Mouse (Mus musculus) embryonic facial prominence, embryonic 10.5 days (tissue): ENCODE data around the gene Rad17. TPM values are rescaled to one million over a fixed set of nuclear protein-coding genes. Genes with fewer than 3 reads are reported as not detected.

Experiments
- DNase-seq: peaks from one replicate; pipeline ENCODE4 v3.0.0-alpha.2; 2017; ENCODE audit warnings: low spot score
- H3K27ac ChIP-seq: fragments of 300-500 bp; sonication (generic); replicated peaks from 2 replicates; pipeline ENCODE4 v1.5.1; 2016; ENCODE audit warnings: mild to moderate bottlenecking
- H3K27me3 ChIP-seq: fragments of 300-500 bp; sonication (generic); replicated peaks from 2 replicates; pipeline ENCODE4 v1.6.1; 2016; ENCODE audit warnings: low read depth, mild to moderate bottlenecking; ENCODE audit not compliant: poor library complexity, severe bottlenecking
- H3K36me3 ChIP-seq: fragments of 300-500 bp; sonication (generic); replicated peaks from 2 replicates; pipeline ENCODE4 v1.6.1; 2016; ENCODE audit warnings: mild to moderate bottlenecking, moderate library complexity
- H3K4me1 ChIP-seq: fragments of 300-500 bp; sonication (generic); 2 replicates; pipeline ENCODE4 v1.6.1; 2016
- H3K4me3 ChIP-seq: fragments of 300-500 bp; sonication (generic); 2 replicates; pipeline ENCODE4 v1.5.1; 2016; ENCODE audit warnings: mild to moderate bottlenecking, moderate library complexity
- H3K9me3 ChIP-seq: fragments of 300-500 bp; sonication (generic); 2 replicates; pipeline ENCODE4 v1.6.1; 2016; ENCODE audit warnings: mild to moderate bottlenecking
- WGBS: fragments of 180-500 bp; shearing (Covaris S2); methylation state at CpG from one replicate; pipeline ENCODE4 v1.1.7; 2016; 5-methylcytosine and 5-hydroxymethylcytosine counted together
- polyA plus RNA-seq: library from polyadenylated mRNA; unstranded; fragments of >200 nt; fragmentation: Nextera tagmentation; extraction: Ambion mirVana; gene quantifications from 2 replicates; pipeline ENCODE4 v1.2.1, GENCODE M21; 2016

The Rad17 gene
- polyA plus RNA-seq, 1 experiment from 2014 or later: 23.4 TPM

DNA sequence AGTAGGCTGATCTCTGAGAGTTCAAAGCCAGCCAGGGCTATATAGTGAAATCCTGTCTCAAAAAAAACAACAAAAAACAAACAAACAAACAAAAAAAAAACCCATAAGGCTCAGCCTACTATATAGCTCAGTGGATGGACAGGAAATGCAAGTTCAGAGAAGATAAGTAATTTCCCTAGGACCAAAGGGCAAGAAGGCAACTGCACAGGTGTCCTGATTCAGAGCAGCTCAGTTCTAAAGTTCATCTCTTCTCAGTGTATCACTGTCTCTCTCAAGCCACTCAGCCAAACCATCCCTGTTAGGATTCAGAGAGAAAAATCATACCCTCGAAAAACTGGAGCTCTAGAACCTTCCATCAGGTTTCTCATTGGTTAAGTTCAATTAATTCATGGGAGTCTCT lies 45.0 kb downstream of the Rad17 start:
- no peaks in the 10 kb centered on the region for H3K36me3 ChIP-seq
- no peaks in the 10 kb centered on the region for H3K27me3 ChIP-seq
- 77% methylated on average over 1 of the region's 1 CpGs for WGBS
- no peak for DNase-seq
- no peak overlapping the region for H3K27ac ChIP-seq
- H3K4me3 ChIP-seq: no peak overlapping the region
- H3K4me1 ChIP-seq: 0 out of 2 replicates have a peak, but pooled peaks cover 3% of the 10 kb centered on the region
- H3K9me3 ChIP-seq: no peaks in the 10 kb centered on the region

DNA sequence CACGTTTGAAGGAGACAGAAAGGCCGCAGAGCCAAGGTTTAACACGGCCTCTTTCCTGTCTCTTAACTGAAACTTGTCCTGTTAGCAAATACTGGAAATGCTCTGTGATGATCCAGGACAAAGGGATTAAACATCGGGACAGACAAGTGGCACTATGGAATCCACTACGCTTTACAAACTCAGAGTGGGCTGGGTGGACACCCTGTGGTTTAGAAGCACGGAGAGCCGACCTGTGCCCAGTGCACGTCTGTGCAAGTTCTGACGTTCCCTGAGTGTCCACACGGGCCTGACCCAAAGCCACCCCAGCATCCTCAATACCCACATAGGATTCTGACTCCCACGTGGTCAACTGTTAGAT lies 47.1 kb downstream of the Rad17 start:
- 90% methylated on average over 11 of the region's 11 CpGs for WGBS
- Histone ChIP-seq H3K9me3 (no peaks in the 10 kb centered on the region), H3K27me3 (no peaks in the 10 kb centered on the region), H3K36me3 (no peaks in the 10 kb centered on the region), H3K27ac (no peak overlapping the region), H3K4me1 (0 out of 2 replicates have a peak, but pooled peaks cover 3% of the 10 kb centered on the region), H3K4me3 (no peak overlapping the region)
- no peak for DNase-seq

DNA sequence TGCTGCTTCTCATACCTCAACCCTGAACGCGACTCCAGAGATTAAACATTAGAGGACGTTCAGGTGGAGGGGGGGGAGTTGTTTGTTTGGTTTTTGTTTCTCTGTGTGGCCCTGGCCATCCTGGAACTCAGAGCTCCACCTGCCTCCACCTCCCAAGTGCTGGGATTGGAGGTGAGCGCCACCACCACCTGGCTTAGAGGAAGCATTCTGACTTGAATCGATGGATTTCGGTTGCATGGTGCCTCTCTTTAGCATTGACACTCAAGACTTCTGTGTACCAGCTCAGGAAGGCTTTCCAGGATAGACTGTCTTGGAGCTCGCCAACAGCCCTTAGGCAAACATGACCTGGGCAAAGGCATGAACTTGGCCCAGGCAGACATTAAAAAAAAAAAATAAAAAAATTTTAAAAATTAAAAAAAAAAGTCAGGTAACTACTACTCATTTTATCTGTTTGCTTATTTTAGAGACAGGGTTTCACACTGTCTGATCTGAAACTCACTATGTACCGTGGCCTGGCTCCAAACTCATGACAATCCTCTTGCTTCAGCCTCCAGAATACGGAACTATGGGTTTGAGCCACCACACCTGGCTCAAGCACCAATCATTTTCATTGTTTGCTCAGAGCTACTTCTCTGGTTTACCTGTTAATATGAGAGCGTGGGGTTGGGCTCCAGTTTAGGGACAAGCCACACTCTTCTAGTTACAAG lies 47.7 kb downstream of the Rad17 start:
- H3K36me3 ChIP-seq: no peaks in the 10 kb centered on the region
- 87% methylated on average over 10 of the region's 10 CpGs for WGBS
- no peaks in the 10 kb centered on the region for H3K9me3 ChIP-seq
- 0 out of 2 replicates have a peak, but pooled peaks cover 3% of the 10 kb centered on the region for H3K4me1 ChIP-seq
- DNase-seq: no peak
- H3K4me3 ChIP-seq: no peak overlapping the region
- no peaks in the 10 kb centered on the region for H3K27me3 ChIP-seq
- no peak overlapping the region for H3K27ac ChIP-seq

DNA sequence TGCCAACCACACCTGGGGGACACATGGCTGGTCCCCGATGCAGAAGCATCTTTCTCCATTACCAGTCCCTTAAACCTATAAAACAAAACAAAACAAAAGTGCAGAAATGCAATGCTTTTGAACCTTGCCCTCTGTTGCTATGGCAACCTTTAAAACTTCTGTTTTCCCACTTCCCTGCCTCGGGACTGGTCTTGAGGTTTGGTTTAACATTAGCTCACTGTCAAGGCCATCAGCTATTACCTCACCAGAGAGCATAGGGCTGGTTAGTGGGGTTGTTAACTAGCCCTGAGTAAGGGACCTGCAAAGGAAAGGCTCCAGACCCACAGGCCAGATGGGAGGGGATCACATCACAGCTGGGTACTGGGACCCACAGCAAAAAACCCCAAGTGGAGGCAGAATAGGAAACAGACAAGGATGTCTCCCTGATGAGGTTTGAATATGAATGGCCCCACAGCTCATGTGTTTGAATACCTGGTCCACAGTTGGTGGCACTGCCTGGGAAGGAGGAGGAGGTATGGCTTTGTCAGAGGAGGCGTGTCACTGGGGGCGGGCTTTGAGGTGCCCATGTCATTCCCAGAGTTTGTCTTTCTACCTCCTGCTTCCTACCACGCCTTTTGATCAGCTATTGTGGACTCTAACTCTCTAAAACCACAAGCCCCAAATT lies 48.5 kb downstream of the Rad17 start:
- no peak for DNase-seq
- Histone ChIP-seq H3K36me3 (no peaks in the 10 kb centered on the region), H3K4me3 (no peak overlapping the region), H3K27me3 (no peaks in the 10 kb centered on the region), H3K4me1 (0 out of 2 replicates have a peak, but pooled peaks cover 3% of the 10 kb centered on the region), H3K27ac (no peak overlapping the region), H3K9me3 (no peaks in the 10 kb centered on the region)
- WGBS: 73% methylated on average over 5 of the region's 5 CpGs

DNA sequence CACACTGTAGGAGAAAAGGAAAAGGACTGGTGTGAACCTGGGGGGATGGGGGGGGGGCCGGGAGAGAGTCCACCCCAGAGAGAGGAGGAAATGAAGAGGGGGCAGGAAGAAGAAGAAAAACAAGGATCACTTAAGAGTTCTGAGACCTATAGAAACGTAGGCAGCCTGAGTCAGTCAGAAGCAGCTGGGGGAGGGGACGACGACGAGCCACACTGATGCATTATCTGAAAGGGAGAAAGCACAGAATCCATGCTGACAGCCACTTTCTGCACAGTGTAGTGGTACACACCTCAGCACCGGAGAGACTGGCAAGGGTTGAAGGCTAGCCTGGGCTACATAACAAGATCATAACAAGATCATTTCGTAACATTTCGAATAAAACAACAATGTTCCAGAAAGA lies 49.8 kb downstream of the Rad17 start:
- H3K9me3 ChIP-seq: no peaks in the 10 kb centered on the region
- H3K4me3 ChIP-seq: no peak overlapping the region
- WGBS: 67% methylated on average over 8 of the region's 8 CpGs
- no peak overlapping the region for H3K27ac ChIP-seq
- no peak for DNase-seq
- H3K36me3 ChIP-seq: no peaks in the 10 kb centered on the region
- peaks cover 11% of the 10 kb centered on the region for H3K4me1 ChIP-seq
- no peaks in the 10 kb centered on the region for H3K27me3 ChIP-seq

DNA sequence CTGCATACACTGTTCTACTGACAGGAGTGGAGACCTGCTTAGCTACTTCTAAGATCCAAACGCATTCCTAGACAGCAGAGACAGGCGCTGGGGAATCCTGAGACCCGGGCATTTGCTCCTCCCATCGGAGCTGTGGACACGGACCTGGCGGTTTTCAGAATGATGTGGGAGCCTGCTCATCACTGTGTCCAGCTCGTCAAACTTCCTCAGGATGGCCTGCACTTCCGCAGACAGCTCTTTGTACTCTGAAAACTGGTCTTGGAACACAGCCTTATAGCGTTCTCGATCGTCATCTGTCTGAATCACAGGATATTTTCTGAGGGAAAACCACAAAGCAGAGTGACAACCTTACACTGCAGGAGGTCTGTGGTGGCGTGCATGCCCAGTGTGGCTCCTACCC lies 50.5 kb downstream of the Rad17 start:
- Histone ChIP-seq H3K9me3 (no peaks in the 10 kb centered on the region), H3K4me3 (no peak overlapping the region), H3K27me3 (no peaks in the 10 kb centered on the region), H3K36me3 (no peaks in the 10 kb centered on the region), H3K4me1 (peaks cover 11% of the 10 kb centered on the region), H3K27ac (no peak overlapping the region)
- 79% methylated on average over 12 of the region's 12 CpGs for WGBS
- DNase-seq: no peak

DNA sequence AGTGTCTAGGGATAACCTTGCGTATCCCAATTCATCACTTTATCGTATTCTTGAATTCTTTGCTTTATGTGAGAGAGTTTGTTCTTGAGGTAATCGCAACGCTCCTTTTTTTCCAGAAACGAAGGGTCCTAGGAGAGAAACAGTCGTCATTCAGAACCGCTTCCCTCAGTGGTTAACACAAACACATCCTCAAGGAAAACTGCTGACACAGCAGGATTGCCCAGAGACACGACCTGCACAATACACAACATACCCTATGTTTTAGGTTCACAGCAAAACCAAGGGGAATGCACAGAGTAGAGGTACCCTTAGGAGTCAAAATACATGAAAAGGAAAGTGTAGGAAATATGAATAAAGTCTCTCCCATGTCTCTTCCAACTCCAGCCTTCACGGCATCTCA lies 53.6 kb downstream of the Rad17 start:
- H3K9me3 ChIP-seq: no peaks in the 10 kb centered on the region
- WGBS: 81% methylated on average over 9 of the region's 9 CpGs
- H3K27ac ChIP-seq: no peak overlapping the region
- no peaks in the 10 kb centered on the region for H3K36me3 ChIP-seq
- no peak overlapping the region for H3K4me3 ChIP-seq
- no peak for DNase-seq
- H3K4me1 ChIP-seq: peaks cover 8% of the 10 kb centered on the region
- no peaks in the 10 kb centered on the region for H3K27me3 ChIP-seq

DNA sequence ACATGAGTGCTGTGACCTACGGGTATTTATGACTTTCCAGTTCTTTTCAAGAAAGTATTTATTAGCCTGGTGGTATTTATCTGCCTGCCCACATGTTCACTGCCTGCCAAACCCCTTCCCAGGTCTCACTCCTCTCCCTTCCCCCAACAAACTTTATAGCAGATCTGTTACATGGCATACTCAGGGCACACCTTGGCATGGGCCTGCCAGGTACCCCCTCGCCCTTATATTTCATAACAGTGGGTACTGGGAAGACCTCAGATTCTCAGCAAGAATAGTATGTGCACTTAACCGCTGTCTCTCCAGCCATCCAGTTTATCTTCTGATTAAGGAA lies 55.3 kb downstream of the Rad17 start:
- 87% methylated on average over 3 of the region's 3 CpGs for WGBS
- no peaks in the 10 kb centered on the region for H3K27me3 ChIP-seq
- peaks cover 8% of the 10 kb centered on the region for H3K4me1 ChIP-seq
- no peaks in the 10 kb centered on the region for H3K36me3 ChIP-seq
- DNase-seq: no peak
- no peaks in the 10 kb centered on the region for H3K9me3 ChIP-seq
- H3K27ac ChIP-seq: no peak overlapping the region
- H3K4me3 ChIP-seq: no peak overlapping the region

DNA sequence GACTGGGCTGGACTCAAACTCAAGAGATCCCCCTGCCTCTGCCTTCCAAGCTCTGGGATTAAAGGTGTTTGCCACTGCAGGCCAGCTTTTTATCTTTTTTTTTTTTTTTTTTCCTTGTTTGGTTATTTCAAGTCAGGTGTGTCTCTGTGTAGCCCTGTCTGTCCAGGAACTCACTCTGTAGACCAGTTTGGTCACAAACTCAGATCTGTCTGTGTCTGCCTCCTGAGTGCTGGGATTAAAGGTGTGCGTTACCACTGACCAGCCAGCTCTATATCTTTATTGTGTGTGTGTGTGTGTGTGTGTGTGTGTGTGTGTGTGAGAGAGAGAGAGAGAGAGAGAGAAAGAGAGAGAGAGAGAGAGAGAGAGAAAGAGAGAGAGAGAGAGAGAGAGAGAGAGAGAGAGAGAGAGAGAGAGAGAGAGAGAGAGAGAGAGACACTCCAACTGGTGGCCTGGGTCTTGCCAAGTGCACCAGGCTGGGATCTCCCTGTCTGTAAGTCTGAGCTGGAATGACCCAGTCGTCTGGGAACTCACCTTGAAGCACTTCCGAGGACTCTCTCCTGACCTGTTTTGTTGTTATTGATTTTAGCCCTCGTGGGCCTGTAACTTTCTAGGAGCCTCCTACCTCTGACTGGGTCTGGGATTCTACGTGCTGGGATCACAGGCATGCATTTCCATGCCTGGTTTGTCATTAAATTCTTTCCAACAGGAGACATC lies 55.9 kb downstream of the Rad17 start:
- no peaks in the 10 kb centered on the region for H3K36me3 ChIP-seq
- H3K9me3 ChIP-seq: no peaks in the 10 kb centered on the region
- no peak overlapping the region for H3K4me3 ChIP-seq
- DNase-seq: no peak
- H3K4me1 ChIP-seq: peaks cover 8% of the 10 kb centered on the region
- WGBS: 72% methylated on average over 5 of the region's 5 CpGs
- H3K27me3 ChIP-seq: no peaks in the 10 kb centered on the region
- H3K27ac ChIP-seq: no peak overlapping the region

DNA sequence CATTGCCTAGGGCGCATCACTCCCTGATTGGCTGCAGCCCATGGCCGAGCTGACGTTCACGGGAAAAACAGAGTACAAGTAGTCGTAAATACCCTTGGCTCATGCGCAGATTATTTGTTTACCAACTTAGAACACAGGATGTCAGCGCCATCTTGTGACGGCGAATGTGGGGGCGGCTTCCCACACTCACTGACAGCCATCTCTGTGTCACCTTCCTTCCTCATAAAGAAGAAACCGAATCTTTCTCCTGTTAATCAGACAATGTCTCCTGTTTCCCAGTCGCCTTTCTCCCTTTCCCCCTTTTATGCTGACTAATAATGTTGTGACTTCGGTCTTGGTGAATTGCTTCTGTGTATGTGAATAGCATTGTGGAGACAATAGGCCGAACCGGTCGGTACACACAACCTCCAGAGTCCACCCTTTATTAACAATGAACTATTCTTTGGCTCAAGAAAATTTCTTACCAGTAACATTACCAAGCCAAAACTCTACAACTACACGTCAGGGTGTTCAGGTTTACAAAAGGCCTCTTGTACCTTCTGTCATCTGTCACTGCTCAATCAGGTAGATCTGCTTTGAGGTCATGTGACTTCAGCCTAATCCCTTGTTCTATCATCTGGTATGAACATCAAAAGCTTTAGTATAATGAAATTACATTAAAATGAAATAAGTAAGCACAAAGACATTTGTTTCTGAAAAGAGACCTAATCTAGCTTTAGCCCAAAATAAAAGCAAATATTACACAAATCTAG lies 56.6 kb downstream of the Rad17 start:
- no peaks in the 10 kb centered on the region for H3K27me3 ChIP-seq
- H3K36me3 ChIP-seq: no peaks in the 10 kb centered on the region
- no peak overlapping the region for H3K27ac ChIP-seq
- no peaks in the 10 kb centered on the region for H3K9me3 ChIP-seq
- DNase-seq: peak; percentile 25
- 57% methylated on average over 12 of the region's 17 CpGs for WGBS
- H3K4me3 ChIP-seq: 0 out of 2 replicates have a peak overlapping the region, but pooled peaks have one; percentile 8
- H3K4me1 ChIP-seq: peaks cover 8% of the 10 kb centered on the region

DNA sequence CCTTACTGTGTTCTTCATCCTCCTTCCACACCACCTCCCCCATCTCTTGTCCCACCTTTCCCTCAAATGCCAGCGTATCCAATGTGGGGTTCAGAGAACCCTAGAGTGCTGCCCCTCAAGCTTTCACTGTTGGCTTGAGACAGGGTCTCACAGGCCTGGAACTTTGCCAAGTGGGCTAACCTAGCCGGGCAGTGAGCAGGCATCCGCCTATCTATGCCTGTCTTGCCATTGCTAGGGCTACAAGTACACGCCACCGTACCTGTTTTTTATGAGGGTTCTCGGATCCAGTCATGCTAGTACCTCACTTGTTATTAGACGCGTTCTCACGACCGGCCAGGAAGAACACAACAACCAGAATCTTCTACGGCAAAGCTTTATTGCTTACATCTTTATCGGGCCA lies 62.2 kb downstream of the Rad17 start:
- no peak for DNase-seq
- Histone ChIP-seq H3K9me3 (no peaks in the 10 kb centered on the region), H3K36me3 (0 out of 2 replicates have a peak, but pooled peaks cover 2% of the 10 kb centered on the region), H3K27ac (no peak overlapping the region), H3K4me3 (no peak overlapping the region), H3K4me1 (no peaks in the 10 kb centered on the region), H3K27me3 (no peaks in the 10 kb centered on the region)
- 84% methylated on average over 12 of the region's 12 CpGs for WGBS

DNA sequence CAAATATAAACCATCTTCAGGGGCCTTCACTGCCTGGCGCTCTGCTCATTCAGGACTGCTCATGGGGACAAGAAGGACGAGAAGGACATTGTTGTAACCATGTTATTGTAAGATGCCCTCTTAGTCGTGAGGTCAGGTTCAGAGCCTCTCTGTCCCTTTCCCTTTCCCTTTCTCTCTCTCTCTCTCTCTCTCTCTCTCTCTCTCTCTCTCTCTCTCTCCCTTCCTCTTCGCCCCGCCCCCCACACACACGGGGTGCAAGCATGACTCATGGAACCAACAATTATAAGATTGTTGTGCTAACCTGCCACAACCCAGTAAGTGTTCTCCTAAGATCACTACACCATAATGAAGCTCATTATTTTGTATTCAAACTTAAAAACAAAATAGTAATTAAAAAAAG lies 68.7 kb downstream of the Rad17 start:
- no peak overlapping the region for H3K27ac ChIP-seq
- DNase-seq: no peak
- WGBS: 47% methylated on average over 6 of the region's 6 CpGs
- H3K4me3 ChIP-seq: no peak overlapping the region
- peaks cover 10% of the 10 kb centered on the region for H3K4me1 ChIP-seq
- no peaks in the 10 kb centered on the region for H3K36me3 ChIP-seq
- no peaks in the 10 kb centered on the region for H3K27me3 ChIP-seq
- H3K9me3 ChIP-seq: no peaks in the 10 kb centered on the region
